Mouse (Mus musculus) layer of hippocampus, adult 9-10 months (tissue): Measurements from ENCODE around the gene Mpp3.

ENCODE experiments used
- DNase-seq: peaks from one replicate; pipeline ENCODE4 v3.0.0; 2022; ENCODE audit warnings: low spot score

Gene Mpp3

DNA sequence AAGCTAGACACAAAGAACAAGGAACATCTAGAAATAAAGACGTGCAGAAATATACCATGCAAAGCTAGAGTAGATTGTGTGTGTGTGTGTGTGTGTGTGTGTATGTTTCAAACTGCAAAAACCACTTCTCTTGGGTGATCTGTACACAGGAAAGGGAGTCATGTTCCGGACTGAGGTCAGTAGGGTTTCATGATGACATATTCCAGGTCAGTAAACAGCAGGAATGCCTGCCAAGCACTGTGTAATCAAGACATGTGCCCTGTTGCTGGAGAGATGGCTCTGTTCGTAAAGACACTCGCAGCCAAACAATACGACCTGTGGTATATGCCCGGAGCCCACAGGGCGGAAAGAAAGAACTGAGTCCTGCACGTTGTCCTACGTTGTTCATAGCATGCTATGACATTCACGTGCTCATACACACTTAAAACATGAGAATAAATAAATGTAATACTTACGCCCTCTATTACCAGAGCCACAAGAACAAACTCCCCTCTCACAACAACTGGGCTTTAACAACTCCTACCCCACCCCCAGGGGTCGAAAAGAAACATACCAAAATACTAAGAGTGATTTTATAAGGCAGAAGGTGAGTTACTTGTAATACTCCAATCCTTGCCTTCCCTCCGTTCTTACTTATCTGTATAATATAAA lies 11.4 kb upstream of the Mpp3 start:
- no peak for DNase-seq

DNA sequence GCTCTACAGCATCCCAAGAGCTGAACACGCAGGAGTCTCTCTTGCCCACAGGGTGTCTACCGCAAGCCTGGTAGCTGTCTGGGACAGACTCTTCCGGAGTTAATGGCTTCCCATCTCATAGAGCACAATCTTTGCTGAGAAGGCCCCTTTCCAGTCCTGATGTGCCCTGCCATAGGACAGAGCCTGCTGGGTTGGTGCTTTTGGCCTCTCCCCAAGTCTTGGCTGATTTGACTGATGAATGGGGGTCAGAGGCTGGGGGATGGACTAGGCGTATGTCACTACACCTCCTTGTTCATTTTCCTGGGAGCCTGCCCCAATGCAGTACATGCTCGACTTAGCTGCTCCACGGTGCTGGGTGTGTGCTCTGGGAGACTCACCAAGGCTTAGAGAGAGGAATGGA lies 9.5 kb upstream of the Mpp3 start:
- DNase-seq: no peak

DNA sequence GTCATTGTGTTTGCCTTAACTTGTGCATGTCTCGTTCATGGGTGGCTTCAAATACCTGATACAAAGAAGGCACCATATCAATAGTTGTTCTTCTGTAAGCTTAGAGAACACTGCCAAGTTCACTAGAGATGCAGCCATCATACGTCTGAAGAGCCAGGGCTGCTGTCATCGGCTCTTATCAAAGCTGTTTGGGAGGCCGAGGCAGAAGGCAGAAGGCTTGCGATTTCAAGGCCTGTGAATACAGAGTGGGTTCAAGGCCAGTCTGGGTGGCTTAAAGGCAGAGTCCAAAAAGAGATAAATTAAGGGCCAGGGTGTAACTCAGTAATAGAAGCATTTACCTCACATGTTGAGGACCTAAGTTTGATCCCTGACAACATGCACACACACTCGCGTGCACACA lies 8.1 kb upstream of the Mpp3 start:
- DNase-seq: no peak

DNA sequence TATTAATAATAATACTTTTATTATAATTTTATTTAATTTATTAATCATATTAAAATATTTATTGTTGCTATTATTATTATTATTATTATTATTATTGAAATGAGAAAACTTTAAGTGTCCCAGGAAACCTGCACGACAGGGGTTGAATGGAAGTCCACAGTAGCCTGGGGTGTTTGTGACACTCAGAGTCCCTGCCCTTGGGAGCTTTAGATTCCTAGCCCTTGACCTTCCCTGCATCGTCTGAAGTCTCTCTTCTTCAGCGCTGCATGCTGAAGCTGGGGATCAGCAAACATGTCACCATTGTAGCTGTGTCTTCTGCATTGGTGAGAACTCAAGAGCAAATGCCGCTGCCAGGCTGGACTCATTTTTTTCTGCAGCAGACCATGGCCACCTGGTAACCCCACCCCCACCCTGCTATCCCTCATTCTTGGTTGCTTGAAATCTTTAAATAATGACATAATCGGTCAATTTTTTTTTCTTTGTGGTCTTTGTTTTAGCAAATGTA lies 7.2 kb upstream of the Mpp3 start:
- no peak for DNase-seq

DNA sequence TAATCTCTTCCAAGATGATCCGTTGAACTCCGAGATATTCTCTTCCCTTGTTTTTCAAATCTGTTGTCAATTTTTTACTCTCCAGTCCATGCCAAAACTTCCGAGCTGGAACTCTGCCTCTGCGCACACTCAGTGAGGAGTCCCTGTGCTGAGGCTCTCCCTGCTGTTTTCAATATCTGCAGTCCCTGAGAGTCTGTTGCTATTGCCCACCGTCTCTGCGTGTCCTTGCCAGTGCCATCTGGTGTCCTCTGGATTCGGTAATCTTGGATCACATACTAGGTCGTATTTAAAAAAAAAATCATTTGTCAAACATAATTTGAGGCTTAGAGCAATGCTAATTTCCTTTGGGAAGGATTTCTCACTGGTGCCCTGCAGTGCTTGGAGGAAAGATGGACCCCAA lies 6.6 kb upstream of the Mpp3 start:
- DNase-seq: no peak

DNA sequence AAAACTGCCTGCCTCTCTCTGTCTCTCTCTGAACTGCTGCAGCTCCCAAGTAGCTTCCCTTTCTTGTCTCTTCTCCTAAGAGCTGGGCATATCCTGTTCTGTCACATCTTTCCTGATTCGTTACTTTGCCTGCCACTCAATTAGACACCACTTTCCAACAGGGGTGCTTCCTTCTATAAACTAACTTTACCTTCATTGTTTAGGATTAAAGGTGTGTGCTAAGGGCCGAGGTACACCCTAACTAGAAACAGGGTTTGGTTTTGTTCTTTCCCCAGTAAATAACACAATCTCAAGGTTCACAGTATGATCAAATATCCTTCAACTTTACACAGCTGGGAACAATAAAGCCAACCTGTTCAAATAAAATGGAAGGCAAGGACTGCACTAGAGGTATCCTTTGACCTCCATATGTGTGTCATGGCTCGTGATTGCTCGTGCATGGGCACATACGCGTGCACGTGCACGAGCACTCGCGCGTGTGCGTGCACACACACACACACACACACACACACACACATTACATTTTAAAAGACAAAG lies 4.9 kb upstream of the Mpp3 start:
- DNase-seq: no peak

DNA sequence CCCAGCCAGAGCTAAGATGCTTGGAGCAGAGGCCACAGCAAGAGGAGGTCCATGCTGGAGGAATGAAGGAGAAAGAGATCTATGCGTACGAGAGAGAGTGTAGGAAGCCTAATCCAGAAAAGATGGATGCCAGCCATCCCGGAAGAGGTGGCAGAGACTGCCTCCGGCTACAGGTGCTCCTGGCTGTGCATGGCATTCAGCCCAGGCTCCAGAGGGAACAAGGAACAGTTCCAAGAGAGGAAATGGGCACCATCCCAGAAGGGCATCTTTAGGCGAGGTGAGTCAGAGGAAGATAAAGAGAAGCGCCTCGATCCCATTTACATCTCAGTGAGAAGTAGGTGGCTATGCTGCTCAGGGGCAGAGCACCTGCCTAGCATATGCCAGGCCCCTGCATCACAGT lies 2.9 kb upstream of the Mpp3 start:
- DNase-seq: no peak

DNA sequence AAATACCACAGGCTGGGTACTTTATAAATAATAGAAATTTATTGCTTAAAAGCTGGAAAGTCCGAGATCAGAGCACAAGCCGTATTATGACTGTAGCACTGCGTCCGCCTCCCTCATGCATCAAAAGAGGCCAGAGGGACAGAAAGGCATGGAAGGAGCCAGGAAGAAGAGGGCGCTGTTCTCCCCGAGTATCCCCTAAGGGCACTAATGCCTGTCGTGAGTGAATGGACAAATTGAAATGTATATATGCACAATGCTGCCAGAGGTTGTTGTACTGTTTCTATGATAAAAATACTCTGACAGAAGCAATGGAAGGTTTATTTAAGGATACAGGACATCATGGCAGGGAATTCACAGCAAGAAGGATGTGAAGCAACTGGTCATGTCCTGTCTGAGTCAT lies 1.7 kb upstream of the Mpp3 start:
- no peak for DNase-seq

DNA sequence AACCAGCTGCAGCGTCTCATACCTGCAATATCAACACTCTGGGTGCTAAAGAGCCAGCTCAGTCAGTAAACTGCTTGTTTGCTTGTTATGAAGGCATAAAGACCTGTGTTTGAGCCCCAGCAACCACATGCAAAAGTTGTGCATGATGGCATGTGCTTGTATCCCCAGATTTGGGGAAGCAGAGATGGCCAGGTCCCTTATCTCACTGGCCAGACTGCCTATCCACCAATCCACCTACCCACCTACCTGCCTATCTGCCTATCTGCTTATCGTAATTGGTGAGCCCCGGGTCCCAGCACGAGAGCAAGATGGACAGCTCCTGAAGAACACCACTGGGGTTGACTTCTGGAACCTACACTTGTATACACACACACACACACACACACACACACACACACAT lies 1.0 kb upstream of the Mpp3 start:
- DNase-seq: no peak

DNA sequence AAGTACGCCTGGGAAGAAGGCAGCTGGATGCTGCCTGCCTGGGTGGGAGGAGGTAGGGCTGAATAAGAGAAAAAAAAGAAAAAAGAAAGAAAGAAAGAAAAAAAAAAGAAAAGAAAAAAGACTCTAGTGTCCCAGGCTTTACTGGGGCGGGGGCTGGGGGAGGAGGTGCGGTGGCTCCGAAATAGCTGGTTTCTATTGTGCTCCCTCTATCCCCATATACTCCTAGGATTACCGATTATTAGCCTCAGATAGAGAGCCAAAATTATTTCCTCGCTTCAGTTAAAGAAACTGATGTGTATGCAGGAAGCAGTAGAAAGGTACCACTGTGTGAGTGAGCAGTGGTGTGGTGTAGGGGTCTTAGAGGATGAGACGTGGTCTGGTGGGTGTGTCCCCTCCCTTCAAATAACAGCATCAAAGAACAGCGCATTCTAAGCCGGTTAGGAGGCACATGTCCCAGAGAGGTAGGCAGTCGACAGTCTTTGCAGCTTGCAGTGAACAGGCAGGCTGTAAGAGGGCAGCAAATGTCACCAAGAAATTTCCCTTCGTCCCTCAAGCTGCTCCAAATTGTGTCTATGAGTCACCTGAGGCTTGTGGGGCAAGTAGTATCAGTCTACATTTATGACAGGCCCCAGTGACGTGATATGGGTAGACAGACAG lies 772 bp downstream of the Mpp3 start:
- DNase-seq: no peak

DNA sequence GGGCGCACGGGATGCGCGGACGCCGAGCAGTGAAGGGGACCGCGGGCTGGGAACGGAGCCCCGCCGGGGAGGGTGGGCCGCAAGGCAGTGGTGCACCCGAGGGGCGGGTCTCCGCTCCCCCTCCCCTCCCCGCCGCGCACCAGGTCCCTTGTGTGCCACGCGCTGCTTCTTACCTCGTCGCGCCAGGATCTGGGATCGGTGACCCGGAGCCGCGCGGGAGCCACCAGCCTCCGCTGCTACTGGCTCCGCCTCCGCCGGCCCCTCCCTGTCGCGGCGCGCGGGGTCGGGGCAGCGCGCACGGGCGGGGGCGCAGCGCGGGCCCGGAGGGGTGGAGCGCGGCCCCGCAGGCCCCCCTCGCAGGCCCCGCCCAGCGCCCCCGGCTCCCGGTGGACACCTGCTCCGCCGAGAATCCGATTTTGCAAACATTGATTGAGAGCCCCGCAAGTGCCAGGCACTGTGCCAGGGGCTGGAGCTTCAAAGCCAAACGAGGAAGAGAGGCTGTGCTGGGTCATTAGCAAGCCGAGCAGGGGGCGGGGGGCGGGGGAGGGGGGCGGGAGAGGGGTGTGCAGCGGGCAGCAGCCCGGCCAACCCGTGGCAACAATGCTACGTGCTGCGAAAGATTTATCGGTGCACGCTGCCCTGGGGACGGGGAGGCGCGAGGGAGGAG lies 1.4 kb downstream of the Mpp3 start:
- DNase-seq: no peak

DNA sequence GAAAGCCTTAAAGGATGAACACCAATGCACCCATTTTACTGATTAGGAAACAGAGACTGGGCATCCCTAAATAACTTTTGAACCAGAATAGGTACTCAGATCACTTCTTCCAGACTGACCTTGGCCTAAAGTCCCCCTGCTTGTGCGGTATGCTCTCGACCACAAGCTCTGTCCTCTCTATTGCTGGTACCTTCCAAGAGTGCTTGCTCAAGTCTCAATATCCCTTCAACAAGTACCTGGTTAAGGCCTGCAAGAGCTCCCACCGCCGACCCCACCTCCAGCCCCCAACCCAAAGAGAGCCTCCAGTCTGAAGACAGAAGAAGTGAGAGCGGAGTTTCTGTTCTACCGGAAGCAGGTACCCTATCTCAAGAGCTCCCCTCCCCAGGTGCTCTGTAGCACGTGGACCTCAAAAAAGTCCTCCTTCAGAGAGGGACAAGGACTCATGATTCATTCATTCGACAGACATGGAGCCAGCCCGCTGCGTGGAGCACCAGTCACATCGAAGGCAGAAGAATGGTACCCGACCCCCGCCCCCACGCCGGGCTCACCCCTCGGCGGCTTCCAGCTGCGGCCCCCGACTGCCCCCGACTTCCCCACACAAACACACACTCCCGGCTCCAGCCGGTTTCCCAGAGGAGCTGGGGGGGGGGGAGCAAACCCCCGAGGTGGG lies 2.1 kb downstream of the Mpp3 start:
- no peak for DNase-seq

DNA sequence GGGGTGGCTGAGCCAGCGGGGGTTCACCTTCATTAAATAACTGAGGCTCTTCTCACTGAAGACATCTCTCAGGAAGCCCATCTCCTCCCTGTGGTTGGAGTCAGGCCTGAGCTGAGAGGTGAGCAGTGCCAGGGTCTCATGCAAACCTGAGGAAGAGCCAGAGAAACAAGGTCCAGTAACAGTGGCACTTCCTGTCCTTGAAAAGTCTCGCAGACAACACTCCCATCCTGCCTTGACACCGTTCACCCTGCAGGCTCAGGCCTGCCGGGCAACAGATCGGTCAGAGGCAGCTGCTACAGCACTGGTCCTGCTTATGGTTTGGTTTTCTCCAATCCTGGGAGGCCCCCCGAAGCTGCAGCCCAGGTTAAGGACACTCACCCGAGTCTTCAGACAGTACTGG lies 2.9 kb downstream of the Mpp3 start:
- no peak for DNase-seq

DNA sequence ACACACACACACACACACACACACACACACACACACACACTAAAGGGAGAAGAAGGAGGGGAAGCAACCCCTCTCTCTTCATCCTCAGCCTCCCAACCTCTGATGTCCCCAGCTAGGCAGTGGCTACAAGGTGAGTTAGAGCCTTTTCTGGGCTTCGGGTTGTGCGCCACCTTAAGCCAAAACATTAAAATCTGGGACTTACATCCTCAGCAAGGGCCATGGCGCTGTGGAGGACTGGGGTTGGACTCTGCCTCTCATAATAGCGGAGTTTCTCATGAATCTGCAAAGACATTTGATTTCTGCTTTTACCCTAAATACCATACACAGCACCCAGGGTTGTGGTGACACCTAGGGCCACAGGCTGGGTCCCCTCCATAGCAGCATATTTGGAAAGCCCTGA lies 3.4 kb downstream of the Mpp3 start:
- no peak for DNase-seq

DNA sequence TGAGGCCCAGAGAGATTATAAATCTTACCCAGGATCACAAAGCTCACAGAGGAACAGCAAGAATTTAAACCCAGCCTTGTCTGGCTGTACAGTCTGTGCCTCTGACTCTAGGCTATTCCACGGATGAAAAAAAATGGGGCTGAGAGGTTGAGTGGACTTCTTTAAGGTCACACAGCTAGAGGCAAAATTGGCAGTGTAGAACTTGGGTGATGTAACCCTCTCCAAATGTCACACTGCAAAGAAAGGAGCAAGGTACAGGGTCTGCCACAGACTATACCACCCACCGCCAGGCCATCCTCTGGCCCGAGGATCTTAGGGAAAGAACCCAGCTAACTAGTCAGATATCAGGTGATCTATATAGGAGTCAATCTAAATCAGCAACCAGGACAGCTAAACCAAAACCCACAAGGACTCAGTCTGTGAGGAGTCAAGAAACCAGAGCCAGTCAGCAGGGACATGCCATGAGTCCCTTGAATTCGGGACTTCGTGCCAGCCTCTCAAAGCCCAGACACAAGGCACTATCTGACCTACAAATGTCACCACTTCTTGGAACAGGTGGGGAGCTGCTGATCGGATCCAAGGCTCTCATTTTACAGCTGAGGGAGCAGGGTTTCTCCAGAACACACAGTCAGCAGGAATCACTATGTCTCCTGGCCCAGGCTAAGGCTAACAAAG lies 4.0 kb downstream of the Mpp3 start:
- no peak for DNase-seq

DNA sequence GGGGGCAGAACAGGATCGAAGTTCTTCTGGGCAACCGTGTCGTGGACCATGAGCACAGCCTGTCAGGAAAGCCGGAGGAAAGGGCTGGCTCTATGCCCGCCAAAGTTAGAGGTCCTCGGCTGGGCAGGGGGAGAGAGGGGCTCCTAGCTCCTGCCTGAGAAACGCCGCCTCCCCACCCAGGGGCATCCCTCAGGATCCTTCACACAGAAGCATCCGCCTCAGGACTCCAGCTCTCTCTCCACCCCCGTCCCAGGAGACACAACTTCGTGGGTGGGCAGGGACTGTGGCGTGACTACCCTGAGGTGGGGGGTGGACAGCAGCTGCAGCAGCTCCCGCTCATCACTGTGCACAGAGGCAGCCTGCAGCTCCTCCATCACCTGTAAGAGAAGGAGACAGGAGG lies 4.9 kb downstream of the Mpp3 start:
- DNase-seq: no peak

DNA sequence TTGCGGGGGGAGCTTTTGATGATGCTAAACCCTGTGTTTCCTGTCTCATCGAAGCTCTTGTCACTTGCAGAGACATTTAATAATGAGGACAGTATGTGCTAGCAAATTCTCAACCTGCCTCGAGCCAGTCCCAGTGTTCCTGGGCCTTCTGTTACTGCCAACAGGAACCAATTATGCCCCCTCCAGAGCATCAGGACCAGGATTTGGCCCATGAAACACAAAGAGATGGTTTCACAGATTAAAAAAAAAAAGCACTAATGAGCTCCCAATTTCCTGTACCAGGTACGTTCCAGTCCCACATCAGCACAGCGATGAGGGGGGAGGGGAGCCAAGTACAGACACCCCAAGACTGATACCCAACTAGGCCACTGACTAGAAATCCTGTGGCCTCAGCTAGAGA lies 7.1 kb downstream of the Mpp3 start:
- DNase-seq: no peak

DNA sequence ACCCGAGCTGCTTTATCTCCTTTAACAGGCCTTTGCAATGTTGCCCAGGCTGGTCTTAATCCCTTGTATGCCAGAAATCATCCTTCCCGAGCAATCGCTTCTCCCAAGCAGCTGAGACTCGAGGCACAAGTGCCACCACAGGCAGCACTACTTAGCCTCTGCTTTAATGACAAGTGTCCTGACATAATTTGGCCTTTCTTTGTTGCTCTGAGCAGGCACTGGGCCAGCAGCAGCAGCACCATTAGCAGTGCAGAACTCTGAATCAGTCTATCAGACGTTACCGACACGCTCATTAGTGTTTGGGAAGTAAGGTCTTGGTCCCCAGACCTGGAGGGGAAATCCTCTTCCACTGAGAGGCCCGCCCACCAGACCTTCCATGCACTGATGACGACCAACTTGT lies 8.5 kb downstream of the Mpp3 start:
- no peak for DNase-seq

DNA sequence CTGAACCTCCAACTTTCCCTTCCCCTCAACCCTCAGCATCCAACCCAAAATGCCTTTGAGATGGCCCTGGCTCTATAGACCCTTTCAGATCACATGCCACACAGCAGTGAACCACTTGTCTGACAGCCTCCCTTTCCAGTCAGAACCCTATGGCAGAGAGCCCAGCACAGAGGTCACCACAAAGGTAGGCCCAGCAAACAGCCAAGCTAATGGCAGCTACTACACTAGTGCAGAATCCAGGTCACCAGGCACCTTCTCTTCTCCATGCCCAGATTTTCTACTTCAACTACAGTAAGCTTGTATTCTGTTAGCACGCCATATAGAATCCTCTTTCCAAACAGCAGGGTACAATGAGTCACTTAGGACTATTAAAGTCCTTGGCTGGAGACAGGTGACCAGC lies 12.1 kb downstream of the Mpp3 start:
- DNase-seq: no peak

DNA sequence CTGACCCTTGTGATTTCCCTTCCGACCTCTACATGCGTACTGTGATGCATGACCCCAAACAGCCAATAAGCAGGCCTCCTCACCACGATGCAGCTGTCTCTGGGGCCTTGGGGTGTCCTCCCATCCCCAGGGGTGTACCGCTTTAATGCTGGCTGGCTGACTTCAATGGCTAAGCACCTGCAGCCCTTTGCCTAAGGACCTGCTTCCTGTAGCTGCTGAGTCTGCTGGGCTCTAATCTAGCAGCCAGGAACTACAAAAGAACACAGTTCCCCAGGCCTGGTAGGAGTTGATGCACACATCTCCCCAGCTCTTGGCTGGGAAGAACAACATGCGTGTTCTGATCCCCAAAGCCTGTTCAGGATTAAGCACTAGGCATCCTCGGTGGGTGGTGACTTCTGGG lies 12.8 kb downstream of the Mpp3 start:
- no peak for DNase-seq

DNA sequence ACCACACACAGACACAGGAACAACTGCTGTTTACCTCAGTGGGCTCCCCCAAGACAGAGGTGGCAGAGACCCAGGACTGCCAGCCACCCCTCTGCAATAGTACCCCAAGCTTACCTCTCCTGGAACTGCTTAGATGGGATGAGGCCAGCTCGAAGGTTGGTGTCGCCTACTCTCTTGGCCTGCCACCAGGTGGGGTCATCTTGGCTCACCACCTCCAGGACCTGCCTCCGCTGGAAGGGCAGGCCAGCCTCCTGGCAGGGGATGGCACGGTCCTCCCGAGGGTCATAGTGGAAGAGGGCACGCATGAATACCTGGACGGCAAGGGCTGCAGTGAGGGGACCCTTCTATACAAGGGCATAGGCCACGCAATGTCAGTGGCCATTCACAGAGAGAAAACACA lies 15.1 kb downstream of the Mpp3 start:
- no peak for DNase-seq

DNA sequence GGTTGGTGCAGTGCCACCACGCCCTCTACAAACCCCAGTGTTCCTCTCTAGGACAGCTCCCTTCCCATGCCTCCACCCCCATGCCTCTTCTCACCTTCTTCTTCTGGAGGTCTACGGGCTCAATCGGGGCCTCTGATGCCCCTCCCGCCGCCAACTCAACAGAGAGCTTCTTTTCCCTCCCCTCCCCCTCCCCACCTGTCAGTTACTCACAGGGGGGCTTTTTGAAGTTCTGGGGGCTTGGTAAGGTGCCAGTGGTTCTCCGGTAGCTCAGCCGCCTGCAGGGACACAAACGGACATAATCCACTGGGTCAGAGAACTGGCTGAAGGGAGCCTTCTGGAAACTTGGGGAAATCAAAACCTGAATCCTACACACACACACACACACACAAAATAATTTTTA lies 16.8 kb downstream of the Mpp3 start:
- no peak for DNase-seq
